Mouse (Mus musculus) brain, adult 10 weeks (tissue): ENCODE results near the gene Tcl1b2. TPM values are rescaled to one million over a fixed set of nuclear protein-coding genes. Genes with fewer than 3 reads are reported as not detected.

Experiments used
- polyA plus RNA-seq: library from polyadenylated mRNA; stranded (reverse); fragments of 350-450 nt; fragmentation: Illumina TruSeq; extraction: RNeasy Lipid Tissue Mini Kit (QIAGEN cat#74804); gene quantifications from one replicate; pipeline ENCODE4 v1.2.3, GENCODE M21; 2015; ENCODE audit warnings: low read depth, low replicate concordance

Gene Tcl1b2
- not detected for polyA plus RNA-seq

DNA sequence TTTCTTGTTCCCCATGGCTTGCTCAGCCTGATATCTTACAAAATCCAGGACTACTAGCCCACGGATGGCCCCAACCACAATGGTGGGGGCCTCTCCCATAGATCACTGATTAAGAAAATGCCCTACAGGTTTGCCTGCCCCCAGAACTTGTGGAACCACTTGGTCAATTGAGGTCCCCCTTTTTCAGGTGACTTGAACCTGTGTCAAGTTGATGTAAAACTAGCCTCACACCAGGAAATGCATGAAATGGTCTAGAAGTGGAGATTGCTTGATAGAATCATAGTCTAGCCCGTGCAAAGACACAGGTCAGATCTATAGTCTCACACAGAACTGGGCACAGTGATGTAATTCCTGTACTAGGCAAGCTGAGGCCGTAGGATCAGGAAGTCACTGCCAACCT, at the start of gene Tcl1b2:
Gene Tcl1b2 (plus strand): TSS at position 301 of the 400 bp plus-strand sequence.

DNA sequence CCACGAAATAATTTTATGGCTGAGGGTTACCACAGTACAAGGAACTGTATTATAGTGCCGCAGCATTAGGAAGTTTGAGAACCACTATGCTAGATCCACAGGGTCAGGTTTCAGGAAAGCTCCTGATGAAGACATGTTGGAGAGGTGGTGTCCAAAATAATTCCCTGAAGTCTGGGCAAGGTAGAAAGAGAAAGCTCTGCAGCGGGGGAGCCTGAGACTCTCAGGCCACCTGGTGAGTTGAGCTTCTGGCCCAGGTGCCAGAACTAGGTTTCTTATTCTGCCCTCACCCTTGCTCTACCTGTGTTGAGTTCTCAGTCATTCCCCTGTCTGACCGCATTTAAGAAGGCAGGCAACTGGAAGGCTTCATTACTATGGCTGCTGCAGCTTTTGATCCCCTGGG, 13.6 kb downstream of the Tcl1b2 start, which contains the start of gene Tcl1b1:
Gene Tcl1b1 (plus strand): TSS at position 301 of the 400 bp plus-strand sequence.

DNA sequence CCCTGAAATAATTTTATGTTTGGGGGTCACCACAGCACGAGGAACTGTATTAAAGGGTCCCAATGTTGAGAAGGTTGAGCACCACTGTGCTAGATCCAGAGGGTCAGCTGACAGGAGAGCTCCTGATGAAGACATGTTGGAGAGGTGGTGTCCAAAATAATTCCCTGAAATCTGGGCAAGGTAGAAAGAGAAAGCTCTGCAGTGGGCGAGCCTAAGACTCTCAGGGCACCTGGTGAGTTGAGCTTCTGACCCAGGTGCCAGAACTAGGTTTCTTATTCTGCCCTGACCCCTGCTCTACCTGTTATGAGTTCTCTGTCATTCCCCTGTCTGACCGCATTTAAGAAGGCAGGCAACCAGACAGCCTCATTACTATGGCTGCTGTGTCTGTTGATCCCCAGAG, 30.2 kb downstream of the Tcl1b2 start, which contains the start of gene Tcl1b5:
Gene Tcl1b5 (plus strand): TSS at position 301 of the 400 bp plus-strand sequence.

DNA sequence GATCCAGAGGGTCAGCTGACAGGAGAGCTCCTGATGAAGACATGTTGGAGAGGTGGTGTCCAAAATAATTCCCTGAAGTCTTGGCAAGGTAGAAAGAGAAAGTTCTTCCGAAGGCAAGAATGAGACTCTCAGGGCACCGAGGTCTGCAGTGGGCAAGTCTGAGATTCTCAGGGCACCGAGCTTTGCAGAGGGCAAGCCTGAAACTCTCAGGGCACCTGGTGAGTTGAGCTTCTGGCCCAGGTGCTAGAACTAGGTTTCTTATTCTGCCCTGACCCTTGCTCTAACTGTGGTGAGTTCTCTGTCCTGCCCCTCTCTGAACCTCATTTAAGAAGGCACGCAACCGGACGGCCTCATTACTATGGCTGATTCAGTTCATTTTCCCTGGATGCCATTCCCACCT, 44.9 kb downstream of the Tcl1b2 start, which contains the start of gene Tcl1b3:
Gene Tcl1b3 (plus strand): TSS at position 301 of the 400 bp plus-strand sequence.

DNA sequence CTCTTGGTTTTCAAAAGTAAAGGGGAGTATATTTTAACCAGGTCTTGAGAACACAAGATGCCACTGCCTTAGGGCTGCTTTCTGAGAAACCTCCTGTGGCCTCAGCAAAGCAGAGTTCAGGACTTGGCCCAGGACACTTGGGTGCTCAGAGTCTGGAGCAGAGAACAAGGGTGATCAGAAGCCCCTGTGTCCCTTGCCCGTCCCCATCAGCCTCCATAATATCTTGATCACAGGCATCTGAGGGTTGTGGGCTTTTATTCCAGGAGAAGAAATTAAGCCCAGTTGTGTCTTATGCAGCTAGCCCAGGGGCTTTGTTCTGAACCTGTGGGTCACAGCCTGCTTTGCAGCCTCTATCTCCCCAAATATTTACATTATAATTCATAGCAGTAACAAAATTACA, 55.8 kb downstream of the Tcl1b2 start, which contains the start of gene Tcl1b4:
Gene Tcl1b4 (plus strand): TSS at position 301 of the 400 bp plus-strand sequence.

Other genes starting within 250 kb of the Tcl1b2 start
- 1.2 TPM for gene Syne3, start 136.2 kb upstream of the Tcl1b2 start, polyA plus RNA-seq
- 52.7 TPM for gene Glrx5, start 113.3 kb upstream of the Tcl1b2 start, polyA plus RNA-seq
- gene Tcl1b1, start 13.7 kb downstream of the Tcl1b2 start, polyA plus RNA-seq, result not detected
- not detected for gene Tcl1b5, start 30.3 kb downstream of the Tcl1b2 start, polyA plus RNA-seq
- gene Tcl1b3, start 45.0 kb downstream of the Tcl1b2 start, polyA plus RNA-seq, result not detected
- not detected for gene Tcl1b4, start 55.9 kb downstream of the Tcl1b2 start, polyA plus RNA-seq
- not detected for gene Tcl1, start 76.8 kb downstream of the Tcl1b2 start, polyA plus RNA-seq
- gene Tunar, start 187.9 kb downstream of the Tcl1b2 start, polyA plus RNA-seq, result 13.2 TPM